Mouse (Mus musculus) CD4-positive naive resting alpha-beta T cell, adult 57 days (primary cell): ENCODE measurements around the gene Cflar. TPM values are rescaled to one million over a fixed set of nuclear protein-coding genes. Genes with fewer than 3 reads are reported as not detected.

ENCODE experiments used
- total RNA-seq: library from RNA; stranded (reverse); gene quantifications from one replicate; pipeline ENCODE4 v1.2.4, GENCODE M21; 2023

The Cflar gene
- 165 TPM for total RNA-seq

GRCm38 (mm10) chr1:58711365-58712016, at the start of gene Cflar:
TSS of gene Cflar (plus strand) at chr1:58711508.

GRCm38 (mm10) chr1:58695810-58696209, 15.5 kb upstream of the Cflar start, which contains the start of gene Als2cr12:
TSS of gene Als2cr12 (minus strand) at chr1:58695989.

DNA sequence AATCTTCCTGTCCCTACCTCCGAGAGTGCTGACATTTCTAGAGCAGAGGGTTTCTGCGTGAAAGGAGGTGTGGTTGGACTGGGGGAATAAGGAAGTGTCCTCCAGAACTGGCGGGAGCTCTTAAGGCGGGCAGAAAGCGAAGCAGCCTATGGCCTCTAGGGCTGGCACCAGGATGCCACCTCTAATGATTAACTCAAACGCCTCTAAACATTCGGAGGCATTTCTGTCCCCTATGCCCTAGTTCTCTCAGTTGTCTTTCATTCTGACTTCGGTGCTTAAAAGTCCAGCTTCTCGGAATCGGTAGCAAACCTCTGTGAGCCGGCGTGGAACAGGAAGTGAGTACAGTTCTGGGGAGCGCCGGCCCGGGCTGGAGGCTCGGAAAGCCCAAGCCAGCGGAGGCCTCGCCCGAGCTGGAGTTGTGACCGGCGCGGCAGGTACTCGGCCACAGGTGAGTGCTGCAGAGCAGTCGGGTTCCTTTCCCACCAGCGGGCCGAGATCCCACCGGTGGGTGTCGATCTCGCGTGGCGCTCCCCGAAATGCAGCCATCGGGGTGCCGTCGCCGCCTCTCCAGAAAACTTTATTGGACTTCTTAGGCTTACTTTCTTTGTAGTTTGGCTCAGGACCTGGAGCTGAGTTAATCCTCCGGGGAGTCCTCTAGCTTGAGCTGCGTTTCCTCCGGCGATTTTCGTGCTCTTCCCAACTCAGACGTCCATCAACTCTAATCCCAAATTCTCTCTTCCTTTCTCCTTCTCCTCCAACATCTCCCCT, 84.2 kb downstream of the Cflar start, which contains the start of gene Casp8:
Casp8 (plus strand) TSS at position 84 of the 768 bp plus-strand sequence.

Other genes starting within 250 kb of the Cflar start
- 25.3 TPM for gene Orc2, start 206.4 kb upstream of the Cflar start, total RNA-seq
- gene Fam126b, start 125.2 kb upstream of the Cflar start, total RNA-seq = 13.7 TPM
- gene Ndufb3, start 125.1 kb upstream of the Cflar start, total RNA-seq = 32.9 TPM
- gene Als2cr12, start 15.5 kb upstream of the Cflar start, total RNA-seq = not detected
- gene Casp8, start 83.9 kb downstream of the Cflar start, total RNA-seq = 120 TPM